Mouse (Mus musculus) megakaryocyte, adult 5-6 weeks (primary cell): ENCODE results near the gene Btn2a2. TPM values are rescaled to one million over a fixed set of nuclear protein-coding genes. Genes with fewer than 3 reads are reported as not detected.

ENCODE experiments used
- ATAC-seq: 2 replicates; pipeline ENCODE4 v1.8.0; 2016; ENCODE audit warnings: mild to moderate bottlenecking, inconsistent platforms; ENCODE audit not compliant: poor library complexity, severe bottlenecking
- total RNA-seq, 2 experiments: library from RNA; stranded (forward) in 1 of 2; stranded (reverse) in 1 of 2; fragments of 153-499, 151-499 nt in 1 of 2; fragments of 221-1000, 200-1000 nt in 1 of 2; gene quantifications; 2 replicates each; pipeline versions ENCODE4 v1.2.3 to v1.2.4; 2015 to 2017

The Btn2a2 gene
- total RNA-seq, 2 experiments from 2014 or later, result not detected

- no peak for ATAC-seq
Measured at GRCm38 (mm10) chr13:23523976-23524375, 35.3 kb upstream of the Btn2a2 start.

GRCm38 (mm10) chr13:23521703-23522102 lies 33.0 kb upstream of the Btn2a2 start:
- no peak for ATAC-seq

GRCm38 (mm10) chr13:23519416-23519815 lies 30.8 kb upstream of the Btn2a2 start:
- peak; percentile 41; the same call in 1 of the 2 replicates for ATAC-seq

- ATAC-seq, result peak; percentile 32
Measured at GRCm38 (mm10) chr13:23518885-23519284, 30.2 kb upstream of the Btn2a2 start.

GRCm38 (mm10) chr13:23518295-23518603 lies 29.6 kb upstream of the Btn2a2 start:
- ATAC-seq, result no peak

- peak; percentile 45 for ATAC-seq
Measured at GRCm38 (mm10) chr13:23517603-23518294, 29.1 kb upstream of the Btn2a2 start.

GRCm38 (mm10) chr13:23516822-23517602 lies 28.4 kb upstream of the Btn2a2 start:
- peak; percentile 39 for ATAC-seq

- ATAC-seq, result no peak
Measured at GRCm38 (mm10) chr13:23515826-23516620, 27.4 kb upstream of the Btn2a2 start.

- ATAC-seq, result no peak
Measured at GRCm38 (mm10) chr13:23515281-23515680, 26.6 kb upstream of the Btn2a2 start.

GRCm38 (mm10) chr13:23513517-23513916 lies 24.9 kb upstream of the Btn2a2 start:
- ATAC-seq, result no peak

GRCm38 (mm10) chr13:23510127-23510526 lies 21.5 kb upstream of the Btn2a2 start:
- no peak for ATAC-seq

- ATAC-seq, result no peak
Measured at GRCm38 (mm10) chr13:23506819-23507515, 18.3 kb upstream of the Btn2a2 start.

GRCm38 (mm10) chr13:23506351-23506750 lies 17.7 kb upstream of the Btn2a2 start:
- ATAC-seq, result no peak

- ATAC-seq, result no peak
Measured at GRCm38 (mm10) chr13:23505662-23506345, 17.1 kb upstream of the Btn2a2 start.

- no peak for ATAC-seq
Measured at GRCm38 (mm10) chr13:23503797-23504196, 15.1 kb upstream of the Btn2a2 start.

GRCm38 (mm10) chr13:23502916-23503315 lies 14.3 kb upstream of the Btn2a2 start:
- no peak for ATAC-seq

GRCm38 (mm10) chr13:23502031-23502567 lies 13.4 kb upstream of the Btn2a2 start:
- no peak for ATAC-seq

GRCm38 (mm10) chr13:23501511-23501910 lies 12.9 kb upstream of the Btn2a2 start:
- ATAC-seq, result no peak

GRCm38 (mm10) chr13:23500424-23501200 lies 12.0 kb upstream of the Btn2a2 start:
- peak; percentile 71 for ATAC-seq
